In genomic region chr3:129225577-129226289, GRCm38 (mm10) we compare ENCODE assay signal across 16 mouse cellular contexts. TPM values are rescaled to one million over a fixed set of nuclear protein-coding genes. Genes with fewer than 3 reads are reported as not detected.
DNase-seq lines count a peak whose midpoint lies in the region; ATAC-seq and TF ChIP-seq lines count a peak whose summit lies in the region.
"Had no signal": no experiment of that assay in that cellular context is flagged by ENCODE, and none has a peak within 500 bp of the region (broad histone marks: within the 10 kb centered on the region; RNA-seq: fewer than 3 reads in every experiment).

No protein-coding gene starts in this region.

- intact Hi-C loops in heart, adult 2 months (cut with DNase I) = no loop called here

- H3K9me3 ChIP-seq in kidney, embryonic 16.5 days (ENCODE audit: low read length) = no peaks in the 10 kb centered on the region
- H3K9me3 ChIP-seq in embryonic facial prominence, embryonic 10.5 days = no peaks in the 10 kb centered on the region
- H3K9me3 ChIP-seq in limb, embryonic 12.5 days = no peaks in the 10 kb centered on the region
- H3K9me3 ChIP-seq: neural tube, embryonic 12.5 days had no signal

- no peak for TF ChIP-seq POLR2A in heart, adult 2 months (IDR thresholded peaks at IDR 0.05; ENCODE audit: insufficient read depth, low read depth, low read length)

- H3K36me3 ChIP-seq in heart, adult 2 months (ENCODE audit: control insufficient read depth, insufficient read depth, low read length) = no peaks in the 10 kb centered on the region
- H3K36me3 ChIP-seq in kidney, embryonic 16.5 days (ENCODE audit: insufficient read depth, low read length) = no peaks in the 10 kb centered on the region
- no peaks in the 10 kb centered on the region for H3K36me3 ChIP-seq in embryonic facial prominence, embryonic 10.5 days (replicated peaks)
- no peaks in the 10 kb centered on the region for H3K36me3 ChIP-seq in limb, embryonic 12.5 days
- H3K36me3 ChIP-seq: neural tube, embryonic 12.5 days had no signal

- no peaks in the 10 kb centered on the region for H3K79me2 ChIP-seq in heart, adult 2 months (replicated peaks; ENCODE audit: control insufficient read depth, insufficient read depth, low read length)

- H3K9ac ChIP-seq in heart, adult 2 months (ENCODE audit: low read depth, low read length) = no peak overlapping the region
- H3K9ac ChIP-seq in kidney, embryonic 16.5 days (replicated peaks; ENCODE audit: low read length) = no peak overlapping the region
- H3K9ac ChIP-seq in limb, embryonic 12.5 days (replicated peaks) = no peak overlapping the region
- H3K9ac ChIP-seq: liver, embryonic 14.5 days; neural tube, embryonic 12.5 days had no signal

- no peak overlapping the region for H3K4me3 ChIP-seq in heart, adult 2 months
- peak overlapping the region; percentile 35; the same call in 1 of the 2 replicates for H3K4me3 ChIP-seq in kidney, embryonic 16.5 days (ENCODE audit: low read length)
- H3K4me3 ChIP-seq in embryonic facial prominence, embryonic 10.5 days = peak overlapping the region; percentile 38; the same call in 1 of the 2 replicates
- H3K4me3 ChIP-seq in limb, embryonic 12.5 days (replicated peaks) = no peak overlapping the region
- H3K4me3 ChIP-seq: left cerebral cortex, adult 2 months had no signal

- H3K27ac ChIP-seq in heart, adult 2 months = no peak overlapping the region
- H3K27ac ChIP-seq in kidney, embryonic 16.5 days (ENCODE audit: low read length) = no peak overlapping the region
- peak overlapping the region; percentile 61; the same call in 1 of the 2 replicates for H3K27ac ChIP-seq in embryonic facial prominence, embryonic 10.5 days (replicated peaks)
- H3K27ac ChIP-seq in limb, embryonic 12.5 days = no peak overlapping the region
- H3K27ac ChIP-seq: left cerebral cortex, adult 2 months; liver, embryonic 14.5 days; neural tube, embryonic 12.5 days had no signal

- DNase-seq in heart, adult 11 months = peak; percentile 62
- no peak for DNase-seq in heart, adult 2 months
- DNase-seq in kidney, postnatal 4 days = no peak
- DNase-seq in embryonic facial prominence, embryonic 10.5 days (ENCODE audit: low spot score) = peak; percentile 45
- no peak for DNase-seq in frontal cortex, postnatal 10 days (ENCODE audit: low spot score in 2 of 2)
- no peak for DNase-seq in lung, postnatal 14 days
- DNase-seq: B cell, adult 2 months; cerebellum, adult 9-11 months; gastrocnemius, postnatal 36 days; right cerebral cortex, postnatal 14 days; thymus, adult 18-20 months had no signal

- TF ChIP-seq EP300 in heart, adult 2 months (IDR thresholded peaks at IDR 0.05; ENCODE audit: insufficient read depth, low read depth, low read length) = no peak

- WGBS in heart, adult 2 months = 21% methylated on average over 13 of the region's 13 CpGs
- 3% methylated on average over 11 of the region's 13 CpGs for WGBS in kidney, embryonic 16.5 days
- 1% methylated on average over 13 of the region's 13 CpGs for WGBS in embryonic facial prominence, embryonic 10.5 days
- WGBS in limb, embryonic 12.5 days = 5% methylated on average over 10 of the region's 13 CpGs

- no peaks in the 10 kb centered on the region for H3K4me1 ChIP-seq in heart, adult 2 months (ENCODE audit: control insufficient read depth, insufficient read depth, low read length)
- H3K4me1 ChIP-seq in kidney, embryonic 16.5 days (ENCODE audit: insufficient read depth, low read length) = peaks cover 8% of the 10 kb centered on the region; the same call in 1 of the 2 replicates
- peaks cover 37% of the 10 kb centered on the region for H3K4me1 ChIP-seq in embryonic facial prominence, embryonic 10.5 days
- H3K4me1 ChIP-seq in limb, embryonic 12.5 days (replicated peaks) = peaks cover 4% of the 10 kb centered on the region; the same call in 1 of the 2 replicates

- ATAC-seq in kidney, embryonic 16.5 days (ENCODE audit: low FRiP score, low TSS enrichment) = peak; percentile 46; the same call in 1 of the 2 replicates
- no peak for ATAC-seq in limb, embryonic 12.5 days (ENCODE audit: insufficient number of reproducible peaks, insufficient read depth, low FRiP score, low TSS enrichment, low read depth)

- no peak overlapping the region for H3K4me2 ChIP-seq in kidney, embryonic 16.5 days (replicated peaks; ENCODE audit: low read depth, low read length)
- H3K4me2 ChIP-seq in limb, embryonic 12.5 days = peak overlapping the region; percentile 32; the same call in 1 of the 2 replicates
- H3K4me2 ChIP-seq: neural tube, embryonic 12.5 days had no signal

- peaks cover 14% of the 10 kb centered on the region for H3K27me3 ChIP-seq in heart, adult 2 months (ENCODE audit: control insufficient read depth, insufficient read depth, low read length)
- H3K27me3 ChIP-seq in kidney, embryonic 16.5 days (ENCODE audit: insufficient read depth, low read length) = peaks cover 85% of the 10 kb centered on the region
- peaks cover 88% of the 10 kb centered on the region for H3K27me3 ChIP-seq in embryonic facial prominence, embryonic 10.5 days (replicated peaks; ENCODE audit: low read depth, poor library complexity, severe bottlenecking)
- H3K27me3 ChIP-seq in limb, embryonic 12.5 days = peaks cover 87% of the 10 kb centered on the region

- TF ChIP-seq CTCF in heart, adult 2 months (IDR thresholded peaks at IDR 0.05) = no peak

RNA-seq across cellular contexts. Expression of gene Pitx2, which starts 26.1 kb away (rescaled TPM):
- under 1 TPM; 0.30 to 0.76 TPM for total RNA-seq in heart, adult 2 months (2021)
- polyA plus RNA-seq in heart, adult 2 months (2012; rRNA removed) = 1.8 and 2.7 TPM in 2 replicates
- 7.2 and 10.3 TPM in 2 replicates for polyA plus RNA-seq in kidney, embryonic 16.5 days (2015; fragmentation: Nextera tagmentation; extraction: Ambion mirVana)
- 41.4 and 43.8 TPM in 2 replicates for polyA plus RNA-seq in embryonic facial prominence, embryonic 10.5 days (2016; fragmentation: Nextera tagmentation; extraction: Ambion mirVana)
- 34.8 and 35.6 TPM in 2 replicates for polyA plus RNA-seq in limb, embryonic 12.5 days (2016; fragmentation: Nextera tagmentation; extraction: Ambion mirVana)
- total RNA-seq: left cerebral cortex, adult 2 months had no signal

Comparison
In these comparisons a context has a peak if more than half of its experiments do, and no peak if none do; other contexts are left out.
1. DNase-seq: peak in heart, adult 11 months (single experiment) and embryonic facial prominence, embryonic 10.5 days (single experiment); none in heart, adult 2 months (0 of 2), kidney, postnatal 4 days (0 of 2), frontal cortex, postnatal 10 days (0 of 2) and lung, postnatal 14 days (single experiment).
2. H3K4me3 ChIP-seq: peak in kidney, embryonic 16.5 days (single experiment) and embryonic facial prominence, embryonic 10.5 days (single experiment); none in heart, adult 2 months (single experiment) and limb, embryonic 12.5 days (single experiment).